Mouse (Mus musculus) embryo, embryonic 10.5 days (tissue): ENCODE data around the gene Ifitm6.
A peak's percentile ranks its signal among the peaks of the same experiment; 100 is the strongest.
"Not testable (repeated sequence)": the region's sequence is repeated elsewhere in the genome, so short reads cannot be mapped to it uniquely, and the experiment has no call there.

ENCODE experiments used
- DNase-seq: peaks from one replicate; pipeline ENCODE4 v3.0.0-alpha.2; 2015; ENCODE audit warnings: low spot score

Gene Ifitm6

DNA sequence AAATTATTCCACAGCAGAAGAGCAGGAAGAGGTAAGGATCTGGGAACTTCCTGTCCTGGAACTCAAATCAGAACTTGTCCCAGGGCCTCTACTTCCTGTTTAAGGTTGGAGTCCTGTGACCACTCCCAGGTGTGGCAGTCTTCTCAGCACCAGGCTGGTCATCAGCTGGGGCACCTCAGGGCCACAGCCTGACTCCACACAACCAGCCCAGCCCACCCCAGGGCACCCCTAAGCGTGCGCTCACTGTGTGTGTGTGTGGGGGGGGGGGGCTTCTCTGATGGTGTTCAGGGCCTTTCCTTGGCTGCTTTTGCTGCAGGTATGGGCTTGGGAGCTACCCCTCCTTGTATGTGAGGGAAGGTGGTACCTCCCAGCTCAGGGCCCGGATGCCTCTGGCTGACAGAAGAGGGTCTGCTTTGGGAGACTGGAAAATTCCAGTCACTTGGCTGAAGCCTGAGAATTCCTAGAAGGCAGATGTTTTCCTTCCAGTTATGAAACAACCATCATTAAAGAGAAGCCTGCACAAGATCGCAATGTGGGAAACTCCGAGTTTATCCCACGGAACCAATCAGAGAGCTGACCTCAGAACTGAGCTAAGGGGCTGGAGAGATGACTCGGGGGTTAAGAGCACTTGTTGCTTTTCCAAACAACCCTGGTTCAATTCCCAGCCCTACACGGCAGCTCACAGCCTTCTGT is 46.1 kb downstream of the Ifitm6 start:
- no peak for DNase-seq

DNA sequence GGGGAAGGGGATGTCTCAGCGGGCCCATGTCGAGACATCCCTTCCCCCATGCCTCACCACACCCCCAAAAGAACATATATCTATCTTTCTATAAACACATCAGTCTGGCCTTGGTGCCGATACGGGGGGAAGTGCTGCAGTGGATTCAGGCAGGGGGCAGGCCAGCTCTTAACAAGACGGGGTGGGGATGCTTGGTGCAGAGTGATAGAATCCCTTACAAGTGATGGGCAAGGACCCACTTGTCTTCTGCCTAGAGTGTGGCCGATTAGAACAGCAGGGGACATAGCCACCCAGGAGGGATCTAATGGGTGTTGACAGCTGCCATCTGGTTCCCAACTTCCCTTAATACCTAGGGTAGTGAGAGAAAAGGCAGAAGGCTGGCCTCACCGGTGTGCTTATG is 46.8 kb downstream of the Ifitm6 start:
- DNase-seq, result no peak

DNA sequence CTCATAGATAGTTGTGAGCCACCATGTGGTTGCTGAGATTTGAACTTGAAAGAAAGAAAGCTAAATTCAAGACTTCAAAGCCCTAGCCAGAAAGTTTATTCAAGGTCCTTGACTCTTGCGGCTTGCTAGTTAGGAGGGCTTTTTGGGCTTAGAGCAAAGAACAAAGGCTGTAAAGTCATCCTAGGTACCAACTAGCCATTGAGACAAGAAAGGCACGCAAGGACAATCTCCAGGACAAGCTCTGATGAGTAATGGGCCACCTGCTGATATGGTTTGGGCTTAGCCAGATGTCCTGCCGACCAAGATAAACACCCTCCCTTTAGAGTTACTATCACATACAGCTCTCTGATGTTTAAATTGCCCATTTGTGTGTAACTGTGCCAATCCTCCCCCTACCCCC is 49.0 kb downstream of the Ifitm6 start:
- not testable (repeated sequence) for DNase-seq

DNA sequence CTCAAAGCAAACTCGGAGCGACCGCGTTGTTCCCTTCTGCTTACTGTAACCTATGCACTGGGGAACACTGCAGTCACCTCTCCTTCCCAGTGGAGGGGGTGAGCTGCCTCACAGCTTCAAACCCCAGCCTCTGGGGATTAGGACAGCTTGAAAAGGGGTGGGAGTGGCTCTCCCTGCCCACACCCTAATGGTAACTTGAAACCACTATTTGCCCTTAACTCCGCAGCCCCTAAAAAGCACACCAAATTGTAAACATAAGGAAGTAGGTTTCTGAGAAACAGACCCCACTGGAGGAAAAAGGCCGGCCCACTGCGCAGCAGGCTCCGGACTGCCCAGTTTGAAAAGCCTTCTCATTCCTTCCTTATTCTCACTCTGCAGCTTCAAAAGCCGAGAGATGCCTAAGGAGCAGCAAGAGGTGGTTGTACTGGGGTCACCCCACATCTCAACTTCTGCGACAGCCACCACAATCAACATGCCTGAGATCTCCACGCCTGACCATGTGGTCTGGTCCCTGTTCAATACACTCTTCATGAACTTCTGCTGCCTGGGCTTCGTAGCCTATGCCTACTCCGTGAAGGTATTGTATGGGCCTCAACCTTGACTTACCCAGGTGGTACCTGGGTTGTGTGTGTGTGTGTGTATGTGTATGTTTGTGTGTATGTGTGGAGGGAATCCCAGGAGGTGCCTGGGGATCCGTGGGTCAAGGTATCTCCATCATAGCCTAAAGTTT is 49.7 kb downstream of the Ifitm6 start:
- peak; percentile 68 for DNase-seq

DNA sequence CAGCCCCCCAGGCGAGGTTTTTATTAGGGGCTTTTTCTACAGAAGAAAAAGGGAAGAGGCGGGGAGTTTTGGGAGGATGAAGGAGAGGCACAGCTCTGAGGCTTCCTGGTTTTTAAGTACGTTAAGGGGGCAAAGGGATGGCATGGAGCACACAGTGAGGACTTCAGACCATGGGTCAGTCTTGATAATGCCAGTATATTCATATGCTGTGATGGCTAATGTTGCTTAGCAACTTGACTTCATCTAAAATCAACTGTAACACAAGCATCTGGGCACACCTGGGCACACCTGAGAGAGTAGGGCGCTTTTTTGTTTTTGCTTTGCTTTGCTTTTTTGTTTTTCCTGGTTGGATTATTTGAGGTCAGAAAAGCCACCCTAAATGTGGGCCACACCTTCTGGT is 50.8 kb downstream of the Ifitm6 start, which contains the start of gene Ifitm1:
TSS of gene Ifitm1 (plus strand) at position 301 of the 400 bp plus-strand sequence.
- DNase-seq, result no peak
